Mouse (Mus musculus) G1E (cell line): Measurements from ENCODE around the gene Zic5. TPM values are rescaled to one million over a fixed set of nuclear protein-coding genes. Genes with fewer than 3 reads are reported as not detected.

Experiments
- ATAC-seq: 2 replicates; pipeline ENCODE4 v1.8.0; 2016; ENCODE audit warnings: mild to moderate bottlenecking; ENCODE audit not compliant: insufficient number of reproducible peaks, poor library complexity, low FRiP score, severe bottlenecking; ENCODE audit errors: extremely low read depth
- DNase-seq: peaks from one replicate; pipeline ENCODE4 v3.0.0; 2012; ENCODE audit warnings: low spot score
- H3K27me3 ChIP-seq: 2 replicates; pipeline ENCODE4 v1.6.1; 2012; ENCODE audit warnings: mild to moderate bottlenecking, low read length, inconsistent platforms; ENCODE audit not compliant: insufficient read depth
- H3K36me3 ChIP-seq: replicated peaks from 2 replicates; pipeline ENCODE3; 2012; ENCODE audit warnings: mild to moderate bottlenecking, inconsistent platforms
- H3K4me1 ChIP-seq: 2 replicates; pipeline ENCODE4 v1.6.1; 2012; ENCODE audit warnings: low read depth, low read length, inconsistent platforms, mixed read lengths; ENCODE audit not compliant: insufficient read depth
- H3K4me3 ChIP-seq: 2 replicates; pipeline ENCODE4 v1.5.1; 2012; ENCODE audit warnings: low read depth, mild to moderate bottlenecking, inconsistent platforms, low read length, moderate library complexity, mixed read lengths
- H3K9me3 ChIP-seq: replicated peaks from 2 replicates; pipeline ENCODE4 v1.6.1; 2012; ENCODE audit warnings: inconsistent platforms
- CTCF ChIP-seq: IDR thresholded peaks from 2 replicates; pipeline ENCODE4 v1.5.1; 2012; ENCODE audit warnings: low read depth, low read length, inconsistent platforms, mixed read lengths
- GATA1 ChIP-seq: IDR thresholded peaks from 2 replicates; pipeline ENCODE4 v1.6.1; 2012; ENCODE audit warnings: borderline replicate concordance, low read length, inconsistent platforms, mixed read lengths
- GATA2 ChIP-seq: IDR thresholded peaks from 2 replicates; pipeline ENCODE4 v1.6.1; 2012; ENCODE audit warnings: low read depth, low read length, inconsistent platforms, borderline replicate concordance
- POLR2AphosphoS5 ChIP-seq: IDR thresholded peaks from 2 replicates; pipeline ENCODE4 v1.6.1; 2012; ENCODE audit warnings: low read depth, low read length, inconsistent platforms; ENCODE audit not compliant: insufficient replicate concordance
- TAL1 ChIP-seq: conservative IDR thresholded peaks from 2 replicates; pipeline ENCODE4 v1.6.1; 2012; ENCODE audit warnings: low read depth, low read length, inconsistent platforms, mixed read lengths
- polyA plus RNA-seq: library from polyadenylated mRNA; stranded (reverse); fragments of >175 nt; gene quantifications from 2 replicates; pipeline ENCODE4 v1.2.3, GENCODE M21; 2012
- total RNA-seq, 2 experiments: library from RNA; stranded (forward) in 1 of 2; stranded (reverse) in 1 of 2; fragments of 200-1000 nt in 1 of 2; fragments of >200 nt in 1 of 2; fragmentation: Nextera tagmentation in 1 of 2; gene quantifications; 2 replicates each; pipeline ENCODE4 v1.2.3; 2014 to 2017

The Zic5 gene
- total and polyA plus RNA-seq, 3 experiments, result 0.05 TPM; not detected in 2

GRCm38 (mm10) chr14:122449601-122450495 lies 15.6 kb downstream of the Zic5 start:
- Histone ChIP-seq H3K9me3 (no peaks in the 10 kb centered on the region), H3K4me1 (no peaks in the 10 kb centered on the region), H3K4me3 (no peak overlapping the region), H3K27me3 (peaks cover 11% of the 10 kb centered on the region; the same call in 1 of the 2 replicates), H3K36me3 (no peaks in the 10 kb centered on the region)
- DNase-seq (no peak), ATAC-seq (no peak)
- no peak for TF ChIP-seq GATA1
- no peak for TF ChIP-seq CTCF

DNA sequence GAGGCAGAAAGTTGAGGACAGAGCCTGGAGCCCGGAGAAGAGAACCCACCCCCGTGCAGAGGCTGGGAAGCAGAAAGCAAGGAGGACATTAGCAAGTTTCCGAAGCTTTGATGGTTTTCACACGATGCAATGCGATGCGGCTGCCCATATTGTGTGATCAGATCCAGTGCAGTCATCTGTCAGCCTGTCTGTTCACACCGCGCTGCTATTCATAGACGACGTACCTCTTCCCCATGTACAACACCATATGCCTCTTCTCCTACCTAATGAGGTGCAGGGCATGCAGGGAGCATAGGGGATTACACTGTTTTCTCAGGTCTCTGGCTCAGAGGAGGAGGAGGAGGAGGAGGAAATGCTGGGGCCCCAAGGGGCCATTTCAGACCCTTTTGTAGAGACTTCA lies 28.6 kb downstream of the Zic5 start:
- Histone ChIP-seq H3K9me3 (no peaks in the 10 kb centered on the region), H3K4me3 (no peak overlapping the region), H3K27me3 (no peaks in the 10 kb centered on the region), H3K36me3 (no peaks in the 10 kb centered on the region), H3K4me1 (no peaks in the 10 kb centered on the region)
- DNase-seq (no peak), ATAC-seq (no peak)
- TF ChIP-seq CTCF (no peak), GATA2 (no peak), POLR2AphosphoS5 (no peak), GATA1 (no peak), TAL1 (no peak)

DNA sequence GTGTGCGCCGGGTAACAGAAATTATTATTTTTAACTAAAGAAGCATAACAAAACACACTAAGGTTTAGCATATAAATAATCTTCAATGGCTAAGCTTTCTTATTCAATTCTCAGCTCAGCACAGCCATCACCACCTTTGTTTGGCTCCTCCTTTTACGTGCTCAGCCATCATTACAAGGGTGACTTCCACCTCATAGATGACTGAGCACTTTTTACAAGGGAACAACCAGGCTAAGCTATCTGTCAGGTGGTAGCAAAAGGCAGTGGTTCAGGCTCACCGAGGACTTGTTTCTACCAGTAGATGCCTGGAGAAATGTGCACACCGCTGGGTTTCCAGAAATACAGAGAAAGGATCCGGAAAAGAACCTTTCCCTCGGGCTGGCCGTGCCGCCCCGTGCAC lies 31.4 kb downstream of the Zic5 start:
- Histone ChIP-seq H3K9me3 (no peaks in the 10 kb centered on the region), H3K27me3 (no peaks in the 10 kb centered on the region), H3K4me1 (no peaks in the 10 kb centered on the region), H3K36me3 (no peaks in the 10 kb centered on the region), H3K4me3 (no peak overlapping the region)
- ATAC-seq (no peak), DNase-seq (no peak)
- TF ChIP-seq GATA1 (no peak), GATA2 (no peak)

DNA sequence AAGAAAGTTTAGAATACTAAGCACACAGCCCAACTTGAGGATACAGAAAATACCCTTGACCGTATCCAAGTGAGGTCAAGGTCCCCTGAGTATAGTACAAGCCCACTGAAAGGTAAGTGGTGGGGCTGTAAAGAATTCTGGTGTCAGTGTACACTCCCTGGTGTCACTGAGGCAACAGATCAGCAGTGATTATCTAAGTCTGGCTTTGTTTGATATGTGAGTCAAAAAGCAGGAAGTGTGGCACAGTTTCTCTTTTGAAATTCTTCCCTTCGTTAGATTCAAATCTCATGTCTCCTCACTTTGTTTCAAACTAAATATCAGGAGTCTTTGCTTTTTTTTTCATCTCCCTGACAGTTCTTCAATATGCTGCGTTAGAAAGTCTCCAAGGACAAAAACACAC lies 32.9 kb downstream of the Zic5 start:
- Histone ChIP-seq H3K36me3 (no peaks in the 10 kb centered on the region), H3K4me3 (no peak overlapping the region), H3K9me3 (no peaks in the 10 kb centered on the region), H3K4me1 (no peaks in the 10 kb centered on the region), H3K27me3 (no peaks in the 10 kb centered on the region)
- no peak for ATAC-seq
- TF ChIP-seq GATA1, result no peak
- DNase-seq, result no peak

DNA sequence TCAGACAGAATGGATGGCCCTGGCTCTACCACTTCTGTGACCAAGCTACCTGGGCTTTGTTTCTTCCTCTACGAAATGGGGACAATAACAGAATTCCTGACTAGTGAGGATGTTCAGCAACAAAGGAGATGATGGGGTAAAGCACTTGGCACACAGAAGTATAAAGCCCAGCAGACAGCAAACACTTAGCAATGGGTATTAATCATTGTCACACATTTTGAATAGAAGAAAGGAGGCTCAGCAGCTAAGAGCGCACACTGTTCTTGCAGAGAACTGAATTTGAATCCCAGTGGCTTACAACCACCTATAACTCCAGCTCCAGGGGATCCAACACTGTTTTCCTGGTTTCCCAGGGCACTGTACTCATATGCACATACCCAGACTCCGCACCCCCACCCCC lies 37.8 kb downstream of the Zic5 start:
- DNase-seq (no peak), ATAC-seq (no peak)
- Histone ChIP-seq H3K4me3 (no peak overlapping the region), H3K4me1 (no peaks in the 10 kb centered on the region), H3K9me3 (no peaks in the 10 kb centered on the region), H3K27me3 (no peaks in the 10 kb centered on the region; the same call in 1 of the 2 replicates), H3K36me3 (no peaks in the 10 kb centered on the region)
- TF ChIP-seq GATA1, result no peak
- TF ChIP-seq POLR2AphosphoS5, result no peak
- no peak for TF ChIP-seq CTCF
- no peak for TF ChIP-seq TAL1
- no peak for TF ChIP-seq GATA2

DNA sequence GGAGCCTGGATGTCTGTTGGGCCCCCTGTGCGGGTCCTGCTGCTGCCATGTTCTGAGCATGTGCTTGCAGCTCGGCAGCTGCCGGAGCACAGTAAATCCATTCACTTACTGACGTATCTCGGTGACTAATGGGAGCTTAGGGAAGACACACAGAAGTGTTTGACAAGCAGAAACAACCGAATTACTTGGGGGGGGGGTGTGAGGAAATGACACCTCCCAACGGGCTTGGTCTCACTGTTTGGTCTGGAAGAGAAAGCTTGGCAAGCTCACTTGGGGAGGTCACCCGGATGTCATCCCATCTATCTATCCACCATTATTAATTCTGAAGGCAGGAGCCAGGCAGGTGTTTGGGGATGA lies 38.3 kb downstream of the Zic5 start:
- Histone ChIP-seq H3K27me3 (no peaks in the 10 kb centered on the region; the same call in 1 of the 2 replicates), H3K9me3 (no peaks in the 10 kb centered on the region), H3K36me3 (no peaks in the 10 kb centered on the region), H3K4me1 (no peaks in the 10 kb centered on the region), H3K4me3 (no peak overlapping the region)
- DNase-seq (no peak), ATAC-seq (no peak)
- TF ChIP-seq GATA2 (no peak), CTCF (no peak), POLR2AphosphoS5 (no peak), TAL1 (no peak), GATA1 (no peak)

- no peak for ATAC-seq
- no peaks in the 10 kb centered on the region for H3K4me1 ChIP-seq
Measured at GRCm38 (mm10) chr14:122426529-122427203, 38.8 kb downstream of the Zic5 start.

More at GRCm38 (mm10) chr14:122426529-122427203, 38.8 kb downstream of the Zic5 start:
- no peaks in the 10 kb centered on the region for H3K36me3 ChIP-seq
- H3K27me3 ChIP-seq, result no peaks in the 10 kb centered on the region; the same call in 1 of the 2 replicates
- no peaks in the 10 kb centered on the region for H3K9me3 ChIP-seq
- H3K4me3 ChIP-seq, result no peak overlapping the region
- DNase-seq, result no peak
- TF ChIP-seq CTCF (no peak), POLR2AphosphoS5 (no peak), GATA2 (no peak), GATA1 (no peak), TAL1 (no peak)
